Comparison of ENCODE assay signal across 36 mouse cellular contexts in the genomic region with DNA sequence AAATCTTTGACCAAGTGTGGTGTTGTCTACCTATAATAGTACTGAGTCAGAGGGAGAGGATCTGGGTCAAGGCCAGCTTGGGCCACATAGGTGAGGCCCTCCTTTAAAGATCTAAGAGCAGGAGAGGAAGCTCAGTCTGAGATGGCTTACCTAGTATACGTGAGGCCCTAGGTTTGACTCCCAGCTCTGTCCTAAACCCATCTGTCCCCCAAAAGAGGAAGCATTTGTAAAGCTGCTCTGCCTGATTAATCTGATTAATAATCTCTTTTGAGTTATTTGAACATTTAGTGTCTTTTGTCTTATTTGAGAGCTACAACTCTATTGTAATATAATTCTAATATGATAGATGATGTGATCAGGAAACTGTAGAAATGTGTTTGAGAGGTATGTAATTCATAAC. TPM values are rescaled to one million over a fixed set of nuclear protein-coding genes. Genes with fewer than 3 reads are reported as not detected.
"Had no signal": no experiment of that assay in that cellular context is flagged by ENCODE, and none has a peak within 500 bp of the region (broad histone marks: within the 10 kb centered on the region; RNA-seq: fewer than 3 reads in every experiment).

No protein-coding gene starts in this region.

- H3K27ac ChIP-seq: limb, embryonic 10.5 days; limb, embryonic 12.5 days; limb, embryonic 13.5 days; limb, embryonic 15.5 days; liver, embryonic 12.5 days; liver, embryonic 13.5 days; liver, embryonic 14.5 days; liver, embryonic 15.5 days; lung, embryonic 15.5 days; macrophage; midbrain, embryonic 10.5 days; midbrain, embryonic 12.5 days; midbrain, embryonic 13.5 days; midbrain, embryonic 15.5 days; neural tube, embryonic 12.5 days had no signal

- H3K36me3 ChIP-seq: midbrain, embryonic 13.5 days; midbrain, embryonic 15.5 days had no signal

- DNase-seq: left cerebral cortex, postnatal 4 days; liver; liver, embryonic 13.5 days; liver, postnatal 0 days; lung, adult 18-20 months; lung, adult 2 months; lung, embryonic 14.5 days; lung, postnatal 10 days; lung, postnatal 14 days; lung, postnatal 36 days; lung, postnatal 4 days; midbrain, embryonic 14.5 days had no signal

- H3K9ac ChIP-seq: limb, embryonic 12.5 days; limb, embryonic 13.5 days; limb, embryonic 15.5 days; liver, embryonic 12.5 days; liver, embryonic 13.5 days; liver, embryonic 14.5 days; liver, embryonic 15.5 days; liver, postnatal 0 days; lung, embryonic 14.5 days; lung, embryonic 15.5 days; midbrain, embryonic 12.5 days; midbrain, embryonic 13.5 days; midbrain, embryonic 15.5 days; neural tube, embryonic 12.5 days had no signal

- H3K4me2 ChIP-seq: limb, embryonic 12.5 days; limb, embryonic 13.5 days; limb, embryonic 15.5 days; liver, embryonic 11.5 days; liver, embryonic 12.5 days; liver, embryonic 13.5 days; liver, embryonic 15.5 days; lung, embryonic 14.5 days; lung, embryonic 15.5 days; midbrain, embryonic 11.5 days; midbrain, embryonic 12.5 days; midbrain, embryonic 13.5 days; midbrain, embryonic 15.5 days; neural tube, embryonic 12.5 days had no signal

- H3K4me1 ChIP-seq: limb, embryonic 10.5 days; limb, embryonic 12.5 days; limb, embryonic 13.5 days; limb, embryonic 15.5 days; liver, embryonic 12.5 days; liver, embryonic 13.5 days; liver, embryonic 15.5 days; lung, embryonic 15.5 days; midbrain, embryonic 10.5 days; midbrain, embryonic 12.5 days; midbrain, embryonic 13.5 days; midbrain, embryonic 15.5 days; neural tube, embryonic 12.5 days had no signal

- H3K27me3 ChIP-seq: limb, embryonic 12.5 days; limb, embryonic 13.5 days; limb, embryonic 15.5 days; liver, embryonic 12.5 days; liver, embryonic 13.5 days; liver, embryonic 15.5 days; lung, embryonic 15.5 days; megakaryocyte, embryonic 14.5 days; midbrain, embryonic 12.5 days; midbrain, embryonic 13.5 days; midbrain, embryonic 15.5 days; neural tube, embryonic 12.5 days had no signal

- H3K9me3 ChIP-seq: limb, embryonic 10.5 days; limb, embryonic 12.5 days; limb, embryonic 13.5 days; limb, embryonic 15.5 days; liver, embryonic 12.5 days; liver, embryonic 13.5 days; liver, embryonic 15.5 days; lung, embryonic 15.5 days; megakaryocyte, embryonic 14.5 days; midbrain, embryonic 10.5 days; midbrain, embryonic 12.5 days; midbrain, embryonic 13.5 days; midbrain, embryonic 15.5 days; neural tube, embryonic 12.5 days had no signal

- ATAC-seq: liver, embryonic 12.5 days; liver, postnatal 0 days; lung, postnatal 0 days; midbrain, embryonic 13.5 days; midbrain, embryonic 15.5 days; midbrain, embryonic 16.5 days had no signal

- H3K4me3 ChIP-seq: limb, embryonic 10.5 days; limb, embryonic 12.5 days; limb, embryonic 13.5 days; limb, embryonic 15.5 days; liver, embryonic 12.5 days; liver, embryonic 13.5 days; liver, embryonic 15.5 days; lung, embryonic 15.5 days; megakaryocyte, embryonic 14.5 days; midbrain, embryonic 10.5 days; midbrain, embryonic 12.5 days; midbrain, embryonic 13.5 days; midbrain, embryonic 15.5 days; myocyte; neural tube, embryonic 12.5 days had no signal

RNA-seq across cellular contexts. Expression of gene Fam184b, which starts 44.0 kb away (rescaled TPM):
- total RNA-seq: megakaryocyte progenitor cell, adult 5-6 weeks; megakaryocyte, adult 5-6 weeks; megakaryocyte-erythroid progenitor cell, adult 5-6 weeks; monocyte, adult 5-6 weeks had no signal
- polyA plus RNA-seq: macrophage had no signal
